Mouse (Mus musculus): Measurements from ENCODE around the gene Prtg.

Gene Prtg

GRCm38 (mm10) chr9:72810607-72811006, 3.9 kb downstream of the Prtg start:
- no peak for DNase-seq

- no peak for DNase-seq
These were observed 5.4 kb downstream of the Prtg start for GRCm38 (mm10) chr9:72812091-72812490.

- DNase-seq, result peak; percentile 80
These were observed 6.2 kb downstream of the Prtg start for GRCm38 (mm10) chr9:72812594-72813570.

DNA sequence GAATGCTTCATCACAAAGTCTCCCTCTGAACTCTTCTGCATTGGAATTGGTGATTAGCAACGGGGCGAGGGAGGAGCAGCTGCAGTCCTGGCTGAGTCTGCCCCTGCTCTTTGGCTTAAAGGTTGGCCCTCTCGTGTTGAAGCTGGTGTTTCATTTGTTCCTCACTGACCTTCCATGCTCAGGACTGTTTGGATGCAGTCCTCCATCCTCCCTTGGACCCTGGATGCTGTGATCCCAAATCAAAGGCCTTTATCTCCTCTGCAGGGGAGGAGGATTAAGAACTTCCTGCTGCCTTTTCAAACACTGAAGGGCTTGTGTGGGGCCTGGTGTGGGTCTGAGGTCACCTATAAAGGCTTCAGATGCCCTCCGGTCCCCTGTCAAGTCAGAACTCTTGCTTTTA, 18.8 kb downstream of the Prtg start:
- no peak for DNase-seq

DNA sequence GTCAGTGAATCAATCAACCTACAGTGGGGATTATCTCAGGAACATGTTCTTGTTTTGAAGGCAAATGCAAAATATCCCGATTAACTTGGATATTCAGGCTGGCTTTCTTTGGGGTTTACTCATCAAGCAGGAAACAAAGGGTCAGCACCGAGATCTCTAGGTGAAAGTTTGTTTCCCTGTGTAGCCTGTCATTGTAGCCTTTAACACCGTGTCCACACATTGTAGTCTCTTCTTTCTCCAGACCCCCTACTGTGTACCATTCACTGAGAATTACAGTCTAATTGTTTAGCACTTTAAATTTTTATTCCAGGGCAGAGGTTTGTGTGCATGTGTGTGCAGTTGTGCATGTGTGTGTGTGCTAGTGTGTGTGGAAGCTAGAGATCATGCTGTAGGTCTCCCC, 19.3 kb downstream of the Prtg start:
- no peak for DNase-seq

- no peak for DNase-seq
These were observed 22.1 kb downstream of the Prtg start for GRCm38 (mm10) chr9:72828616-72829257.

GRCm38 (mm10) chr9:72833992-72834696, 27.5 kb downstream of the Prtg start:
- no peak for DNase-seq

- DNase-seq, result no peak
These were observed 28.3 kb downstream of the Prtg start for GRCm38 (mm10) chr9:72835007-72835406.

GRCm38 (mm10) chr9:72836708-72837495, 30.2 kb downstream of the Prtg start:
- DNase-seq, result peak; percentile 53

DNA sequence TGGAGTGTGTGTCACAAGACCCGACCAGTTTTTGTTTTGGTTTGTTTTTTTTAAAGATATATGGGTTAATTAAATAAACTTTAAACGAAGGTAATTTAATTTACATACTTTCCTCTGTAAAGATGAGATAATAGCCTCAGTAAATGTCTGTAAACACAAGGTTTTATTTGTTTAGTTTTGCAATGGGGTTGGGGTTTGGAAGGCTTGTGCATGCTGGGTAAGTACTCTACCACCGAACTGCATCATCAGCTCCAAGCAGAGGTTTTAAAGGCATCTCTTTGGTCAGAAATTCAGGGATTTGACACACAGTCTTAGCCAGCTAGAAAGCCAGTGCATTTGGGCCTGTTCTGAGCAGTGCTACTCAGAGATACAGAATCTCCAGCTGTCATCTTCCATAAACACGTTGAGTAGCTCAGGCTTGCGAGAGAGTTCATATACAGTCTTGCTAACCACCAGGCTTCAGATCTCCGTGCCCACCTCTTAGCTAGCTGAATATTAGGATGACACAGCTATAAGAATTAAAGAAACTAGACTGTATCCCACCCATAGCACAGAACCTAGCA, 31.0 kb downstream of the Prtg start:
- no peak for DNase-seq

DNA sequence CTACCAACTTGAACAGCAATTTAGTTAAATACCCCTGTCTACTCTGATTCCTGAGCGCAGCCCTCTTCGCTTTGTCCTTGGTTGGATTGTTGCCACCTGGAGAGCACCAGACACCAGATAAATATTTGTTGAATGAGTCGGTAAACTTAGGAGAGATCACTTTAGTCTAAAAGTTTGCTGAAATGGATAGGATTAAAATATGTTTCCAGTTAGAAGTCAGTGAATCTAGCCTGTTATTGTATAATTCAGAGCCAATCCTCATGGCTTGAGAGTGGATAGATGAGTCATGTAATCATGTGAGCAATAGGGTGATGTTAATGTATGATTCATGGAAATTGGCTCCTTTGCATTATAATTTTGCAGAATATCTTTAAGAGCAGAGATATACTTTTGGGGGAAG, 31.6 kb downstream of the Prtg start:
- no peak for DNase-seq

DNA sequence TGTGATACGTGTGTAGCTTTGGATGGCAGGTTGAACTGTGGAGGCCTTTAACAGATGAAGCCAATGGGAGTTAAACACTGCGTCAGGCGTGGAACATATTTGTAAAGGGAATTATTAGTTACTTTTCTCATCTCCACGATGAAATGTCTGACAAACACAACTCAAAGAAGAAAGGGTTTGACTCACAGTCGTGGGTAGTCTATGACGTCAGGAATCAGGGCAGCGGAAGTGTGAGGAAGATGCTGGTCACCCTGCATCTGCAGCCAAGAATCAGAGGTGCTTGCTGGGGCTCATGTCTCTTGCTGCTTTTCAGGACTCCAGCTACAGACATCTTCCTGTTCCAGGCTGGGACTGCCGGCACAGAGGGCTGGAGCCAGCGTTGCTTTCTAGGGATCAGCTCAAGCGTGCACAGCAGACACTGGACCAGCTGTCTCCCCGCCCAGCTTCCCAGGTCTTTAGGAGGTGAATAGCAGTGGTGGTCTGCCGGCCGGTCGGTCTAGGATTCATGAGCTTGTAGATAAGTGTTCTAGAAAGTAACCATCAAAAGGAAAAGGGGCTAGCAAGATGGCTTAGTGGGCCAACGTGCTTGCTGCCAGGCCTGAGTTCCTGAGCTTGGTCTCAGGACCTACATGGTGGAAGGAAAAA, 32.8 kb downstream of the Prtg start:
- no peak for DNase-seq

DNA sequence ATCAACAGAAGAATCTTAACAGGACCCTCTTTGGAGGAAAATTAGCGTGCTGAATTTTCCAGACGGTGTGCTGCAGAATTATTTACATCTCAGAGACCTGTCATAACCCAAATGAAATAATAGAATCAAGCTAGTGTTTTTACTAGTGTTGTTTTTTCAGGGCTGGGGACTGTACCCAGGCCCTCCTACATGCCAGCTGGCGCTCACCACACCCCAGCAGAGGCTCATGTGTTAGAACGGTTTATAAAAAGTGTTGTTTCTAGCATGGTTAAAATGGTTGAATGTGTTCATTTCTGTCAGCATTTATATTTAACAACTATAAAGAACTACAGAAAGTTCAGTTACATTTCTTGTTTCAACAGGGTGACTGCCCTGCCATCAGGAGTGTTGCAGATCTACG, 37.8 kb downstream of the Prtg start:
- DNase-seq, result no peak

DNA sequence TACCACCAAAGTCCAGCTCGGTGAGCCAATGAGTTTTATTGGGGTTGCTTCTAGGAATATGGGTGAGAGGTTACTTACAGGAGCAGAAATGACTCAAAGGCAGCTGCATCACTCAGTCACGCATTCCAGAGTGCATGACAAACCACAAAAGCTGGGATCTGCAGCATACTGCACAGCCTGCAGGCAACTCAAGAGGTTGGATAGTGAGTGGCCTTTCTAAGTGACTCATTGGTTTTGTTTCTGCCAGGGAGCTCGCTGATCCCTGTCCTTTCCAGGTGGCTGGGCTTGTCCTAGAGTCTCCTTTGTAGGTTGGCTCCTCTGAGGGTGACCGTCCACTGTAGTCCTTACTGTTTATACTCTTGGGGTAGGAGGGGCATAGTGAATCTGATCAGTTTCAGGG, 39.5 kb downstream of the Prtg start:
- DNase-seq, result no peak

GRCm38 (mm10) chr9:72851541-72851940, 44.9 kb downstream of the Prtg start:
- DNase-seq, result no peak

- DNase-seq, result no peak
These were observed 45.3 kb downstream of the Prtg start for GRCm38 (mm10) chr9:72851979-72852378.

GRCm38 (mm10) chr9:72853681-72854190, 47.1 kb downstream of the Prtg start:
- no peak for DNase-seq

- DNase-seq, result no peak
These were observed 50.0 kb downstream of the Prtg start for GRCm38 (mm10) chr9:72856721-72857120.

GRCm38 (mm10) chr9:72860764-72861163, 54.1 kb downstream of the Prtg start:
- DNase-seq, result no peak

DNA sequence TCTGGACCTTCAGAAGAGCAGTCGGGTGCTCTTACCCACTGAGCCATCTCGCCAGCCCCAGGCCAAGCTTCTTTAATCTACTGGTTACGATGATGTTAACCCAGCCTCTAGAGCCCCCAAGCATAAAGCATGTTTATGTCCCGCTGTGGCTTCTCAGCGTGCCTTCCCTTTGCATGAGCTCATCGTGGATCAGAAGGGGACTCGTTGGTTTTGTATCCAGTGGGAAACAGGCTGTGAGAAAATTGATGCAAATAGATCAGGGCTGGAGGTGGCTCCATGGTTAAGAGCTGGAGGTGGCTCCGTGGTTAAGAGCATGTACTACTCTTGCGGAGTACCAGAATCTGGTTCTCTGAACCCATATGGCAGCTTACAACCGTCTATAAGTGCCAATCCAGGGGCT, 54.6 kb downstream of the Prtg start:
- DNase-seq, result no peak

- DNase-seq, result no peak
These were observed 55.5 kb downstream of the Prtg start for GRCm38 (mm10) chr9:72862186-72862585.

DNA sequence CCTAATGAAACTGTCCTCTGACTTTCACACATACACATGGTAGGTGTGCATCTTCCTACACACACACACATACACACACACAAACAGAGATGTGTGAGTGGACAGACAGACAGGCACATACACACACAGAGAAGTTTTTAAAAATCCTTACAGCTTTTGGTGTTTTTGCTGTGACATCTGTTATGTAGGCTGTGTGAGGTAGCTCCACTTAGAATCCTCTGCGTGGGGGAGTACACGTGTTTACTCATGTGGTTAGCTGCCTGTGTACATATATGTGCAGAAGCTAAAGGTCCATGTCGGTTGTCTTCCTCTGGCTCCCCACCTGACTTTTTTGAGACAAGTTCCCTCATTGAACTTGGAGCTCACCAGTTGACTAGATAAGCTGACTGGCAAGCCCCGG, 56.3 kb downstream of the Prtg start:
- no peak for DNase-seq
